Mouse (Mus musculus) kidney, postnatal 0 days (tissue): Measurements from ENCODE around the gene Pla2g5. TPM values are rescaled to one million over a fixed set of nuclear protein-coding genes. Genes with fewer than 3 reads are reported as not detected.

Experiments
- ATAC-seq: fragments of 200-750 bp; cut with Nextera tagmentation; replicated peaks from 2 replicates; pipeline ENCODE4 v1.8.0; 2017; ENCODE audit warnings: low read depth, moderate number of reproducible peaks, moderate TSS enrichment, moderate library complexity; ENCODE audit not compliant: low FRiP score
- DNase-seq: peaks from one replicate; pipeline ENCODE4 v3.0.0-alpha.2; 2016; ENCODE audit warnings: low spot score
- H3K27ac ChIP-seq: fragments of 300-500 bp; sonication (generic); 2 replicates; pipeline ENCODE4 v1.5.1; 2014; ENCODE audit warnings: mild to moderate bottlenecking
- H3K27me3 ChIP-seq: fragments of 300-500 bp; sonication (generic); 2 replicates; pipeline ENCODE4 v1.6.1; 2014; ENCODE audit warnings: low read length, mixed read lengths; ENCODE audit not compliant: insufficient read depth
- H3K36me3 ChIP-seq: fragments of 300-500 bp; sonication (generic); 2 replicates; pipeline ENCODE4 v1.6.1; 2014; ENCODE audit warnings: low read length, mixed read lengths; ENCODE audit not compliant: insufficient read depth
- H3K4me1 ChIP-seq: fragments of 300-500 bp; sonication (generic); replicated peaks from 2 replicates; pipeline ENCODE4 v1.6.1; 2014; ENCODE audit warnings: antibody characterized with exemption, low read length, mixed read lengths; ENCODE audit not compliant: insufficient read depth
- H3K4me2 ChIP-seq: fragments of 300-500 bp; sonication (generic); 2 replicates; pipeline ENCODE4 v1.6.1; 2014; ENCODE audit warnings: mild to moderate bottlenecking, low read length, moderate library complexity, mixed read lengths
- H3K4me3 ChIP-seq: fragments of 300-500 bp; sonication (generic); replicated peaks from 2 replicates; pipeline ENCODE4 v1.5.1; 2014; ENCODE audit warnings: low read depth, low read length
- H3K9ac ChIP-seq: fragments of 300-500 bp; sonication (generic); 2 replicates; pipeline ENCODE4 v1.6.1; 2014; ENCODE audit warnings: low read depth, low read length
- H3K9me3 ChIP-seq: fragments of 300-500 bp; sonication (generic); replicated peaks from 2 replicates; pipeline ENCODE4 v1.6.1; 2016; ENCODE audit warnings: low read length, inconsistent platforms, mixed read lengths
- CTCF ChIP-seq: IDR thresholded peaks from 2 replicates; pipeline ENCODE4 v1.5.1; 2016; ENCODE audit warnings: antibody characterized with exemption, low read depth, mild to moderate bottlenecking, moderate library complexity
- WGBS: fragments of 180-500 bp; shearing (Covaris S2); extraction: QIAGEN DNeasy Blood & Tissue Kit; methylation state at CpG from one replicate; pipeline ENCODE4 v1.1.7; 2014; 5-methylcytosine and 5-hydroxymethylcytosine counted together
- polyA plus RNA-seq: library from polyadenylated mRNA; unstranded; fragments of >200 nt; fragmentation: Nextera tagmentation; extraction: Ambion mirVana; gene quantifications from 2 replicates; pipeline ENCODE4 v1.2.1, GENCODE M21; 2015

The Pla2g5 gene
- polyA plus RNA-seq, 1 experiment from 2014 or later: 1.0 TPM

GRCm38 (mm10) chr4:138791452-138791851, 71.8 kb downstream of the Pla2g5 start:
- no peak for ATAC-seq

GRCm38 (mm10) chr4:138788381-138788780, 74.9 kb downstream of the Pla2g5 start:
- Histone ChIP-seq H3K9ac (no peak overlapping the region), H3K4me3 (no peak overlapping the region), H3K27ac (no peak overlapping the region), H3K4me1 (no peaks in the 10 kb centered on the region), H3K27me3 (no peaks in the 10 kb centered on the region), H3K9me3 (no peaks in the 10 kb centered on the region), H3K4me2 (no peak overlapping the region), H3K36me3 (no peaks in the 10 kb centered on the region)
- DNase-seq: no peak
- 73% methylated on average over 4 of the region's 4 CpGs for WGBS
- no peak for TF ChIP-seq CTCF
- no peak for ATAC-seq

More at GRCm38 (mm10) chr4:138791452-138791851, 71.8 kb downstream of the Pla2g5 start:
- no peaks in the 10 kb centered on the region for H3K9me3 ChIP-seq
- no peak for DNase-seq
- H3K36me3 ChIP-seq: no peaks in the 10 kb centered on the region
- no peak overlapping the region for H3K9ac ChIP-seq
- no peaks in the 10 kb centered on the region for H3K4me1 ChIP-seq
- no peak overlapping the region for H3K4me2 ChIP-seq
- no peak overlapping the region for H3K27ac ChIP-seq
- TF ChIP-seq CTCF: no peak
- no peaks in the 10 kb centered on the region for H3K27me3 ChIP-seq
- no peak overlapping the region for H3K4me3 ChIP-seq
- WGBS: 58% methylated on average over 6 of the region's 6 CpGs

- Histone ChIP-seq H3K27me3 (no peaks in the 10 kb centered on the region), H3K4me1 (no peaks in the 10 kb centered on the region), H3K4me3 (no peak overlapping the region), H3K27ac (0 out of 2 replicates have a peak overlapping the region, but pooled peaks have one; percentile 36), H3K9me3 (no peaks in the 10 kb centered on the region), H3K36me3 (no peaks in the 10 kb centered on the region), H3K4me2 (no peak overlapping the region), H3K9ac (no peak overlapping the region)
- WGBS: 38% methylated on average over 4 of the region's 4 CpGs
- DNase-seq (peak; percentile 73), ATAC-seq (no peak)
- no peak for TF ChIP-seq CTCF
Observed at GRCm38 (mm10) chr4:138786141-138786540, 77.1 kb downstream of the Pla2g5 start.

GRCm38 (mm10) chr4:138785721-138786120, 77.6 kb downstream of the Pla2g5 start:
- no peaks in the 10 kb centered on the region for H3K4me1 ChIP-seq
- no peaks in the 10 kb centered on the region for H3K27me3 ChIP-seq
- H3K9me3 ChIP-seq: no peaks in the 10 kb centered on the region
- ATAC-seq (no peak), DNase-seq (peak; percentile 26)
- H3K36me3 ChIP-seq: no peaks in the 10 kb centered on the region
- 33% methylated on average over 4 of the region's 4 CpGs for WGBS
- peak; percentile 54 for TF ChIP-seq CTCF
- 0 out of 2 replicates have a peak overlapping the region, but pooled peaks have one; percentile 36 for H3K27ac ChIP-seq
- H3K9ac ChIP-seq: no peak overlapping the region
- no peak overlapping the region for H3K4me2 ChIP-seq
- no peak overlapping the region for H3K4me3 ChIP-seq

GRCm38 (mm10) chr4:138782098-138782497, 81.2 kb downstream of the Pla2g5 start:
- no peaks in the 10 kb centered on the region for H3K9me3 ChIP-seq
- no peak overlapping the region for H3K4me2 ChIP-seq
- H3K27me3 ChIP-seq: no peaks in the 10 kb centered on the region
- no peak overlapping the region for H3K27ac ChIP-seq
- ATAC-seq: no peak
- no peak overlapping the region for H3K4me3 ChIP-seq
- no peaks in the 10 kb centered on the region for H3K36me3 ChIP-seq
- H3K4me1 ChIP-seq: peaks cover 6% of the 10 kb centered on the region
- H3K9ac ChIP-seq: no peak overlapping the region
- WGBS: 78% methylated on average over 6 of the region's 6 CpGs
- DNase-seq: no peak
- TF ChIP-seq CTCF: no peak

GRCm38 (mm10) chr4:138780300-138780699, 83.0 kb downstream of the Pla2g5 start:
- Histone ChIP-seq H3K27me3 (no peaks in the 10 kb centered on the region), H3K4me3 (no peak overlapping the region), H3K4me1 (peaks cover 6% of the 10 kb centered on the region), H3K36me3 (no peaks in the 10 kb centered on the region), H3K9ac (no peak overlapping the region), H3K9me3 (no peaks in the 10 kb centered on the region), H3K4me2 (no peak overlapping the region), H3K27ac (no peak overlapping the region)
- no peak for TF ChIP-seq CTCF
- 81% methylated on average over 5 of the region's 5 CpGs for WGBS
- DNase-seq: no peak
- ATAC-seq: no peak
